Mouse (Mus musculus) hindbrain, postnatal 0 days (tissue): ENCODE results near the gene Hrnr. TPM values are rescaled to one million over a fixed set of nuclear protein-coding genes. Genes with fewer than 3 reads are reported as not detected.

Source experiments
- ATAC-seq: fragments of 200-750 bp; cut with Nextera tagmentation; 2 replicates; pipeline ENCODE4 v1.8.0; 2017; ENCODE audit warnings: mild to moderate bottlenecking, moderate TSS enrichment, moderate library complexity
- DNase-seq: peaks from one replicate; pipeline ENCODE4 v3.0.0-alpha.2; 2015; ENCODE audit warnings: low spot score
- H3K27ac ChIP-seq: fragments of 300-500 bp; sonication (generic); 2 replicates; pipeline ENCODE4 v1.5.1; 2014; ENCODE audit warnings: mild to moderate bottlenecking
- H3K27me3 ChIP-seq: fragments of 300-500 bp; sonication (generic); 2 replicates; pipeline ENCODE4 v1.6.1; 2014; ENCODE audit warnings: low read length, mixed read lengths; ENCODE audit not compliant: insufficient read depth
- H3K36me3 ChIP-seq: fragments of 300-500 bp; sonication (generic); 2 replicates; pipeline ENCODE4 v1.6.1; 2014; ENCODE audit warnings: low read length, mixed read lengths; ENCODE audit not compliant: insufficient read depth
- H3K4me1 ChIP-seq: fragments of 300-500 bp; sonication (generic); 2 replicates; pipeline ENCODE4 v1.6.1; 2014; ENCODE audit warnings: antibody characterized with exemption, low read length, mixed read lengths; ENCODE audit not compliant: insufficient read depth
- H3K4me2 ChIP-seq: fragments of 300-500 bp; sonication (generic); 2 replicates; pipeline ENCODE4 v1.6.1; 2014; ENCODE audit warnings: low read depth, mild to moderate bottlenecking, low read length, moderate library complexity, mixed read lengths
- H3K4me3 ChIP-seq: fragments of 300-500 bp; sonication (generic); 2 replicates; pipeline ENCODE4 v1.5.1; 2014; ENCODE audit warnings: low read length
- H3K9ac ChIP-seq: fragments of 300-500 bp; sonication (generic); replicated peaks from 2 replicates; pipeline ENCODE4 v1.6.1; 2014; ENCODE audit warnings: mild to moderate bottlenecking, low read length, moderate library complexity, mixed read lengths
- H3K9me3 ChIP-seq: fragments of 300-500 bp; sonication (generic); 2 replicates; pipeline ENCODE4 v1.6.1; 2016; ENCODE audit warnings: low read length, mixed read lengths
- CTCF ChIP-seq: IDR thresholded peaks from 2 replicates; pipeline ENCODE4 v1.5.1; 2016; ENCODE audit warnings: antibody characterized with exemption, control low read depth, low read depth
- WGBS: fragments of 180-500 bp; shearing (Covaris S2); extraction: QIAGEN DNeasy Blood & Tissue Kit; methylation state at CpG from one replicate; pipeline ENCODE4 v1.1.7; 2014; 5-methylcytosine and 5-hydroxymethylcytosine counted together
- polyA plus RNA-seq: library from polyadenylated mRNA; unstranded; fragments of >200 nt; fragmentation: Nextera tagmentation; extraction: Ambion mirVana; gene quantifications from 2 replicates; pipeline ENCODE4 v1.2.1, GENCODE M21; 2015
- total RNA-seq: library from RNA; depleted of rRNA; stranded (reverse); fragments of >200 nt; gene quantifications from 2 replicates; pipeline ENCODE4 v1.2.3, GENCODE M21; 2014

The Hrnr gene
- total and polyA plus RNA-seq, 2 experiments from 2014 or later: not detected

DNA sequence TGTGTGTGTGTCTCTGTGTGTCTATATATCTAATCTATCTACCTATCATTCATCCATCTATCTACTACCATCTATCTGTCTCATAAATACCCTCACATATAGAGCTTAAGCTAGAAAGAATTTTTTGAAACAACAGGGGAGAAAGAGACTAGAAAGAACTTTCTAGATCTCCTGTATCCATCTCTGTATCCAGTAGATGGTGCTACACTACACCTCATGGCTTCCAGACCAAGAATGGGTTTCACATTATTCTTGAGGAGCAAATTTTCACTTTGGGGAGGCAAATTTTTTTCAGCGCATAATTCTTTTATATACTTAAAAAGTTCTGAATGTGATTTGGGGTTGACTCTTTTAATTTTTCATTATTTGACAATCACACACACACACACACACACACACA is 5.2 kb upstream of the Hrnr start:
- Histone ChIP-seq H3K4me1 (no peaks in the 10 kb centered on the region), H3K4me2 (no peak overlapping the region), H3K27ac (no peak overlapping the region), H3K4me3 (no peak overlapping the region), H3K9me3 (no peaks in the 10 kb centered on the region), H3K9ac (no peak overlapping the region), H3K27me3 (no peaks in the 10 kb centered on the region), H3K36me3 (no peaks in the 10 kb centered on the region)
- no peak for DNase-seq
- ATAC-seq: no peak
- TF ChIP-seq CTCF: 0 out of 2 replicates have a peak, but pooled peaks have one; percentile 29
- WGBS: 91% methylated on average over 1 of the region's 1 CpGs

DNA sequence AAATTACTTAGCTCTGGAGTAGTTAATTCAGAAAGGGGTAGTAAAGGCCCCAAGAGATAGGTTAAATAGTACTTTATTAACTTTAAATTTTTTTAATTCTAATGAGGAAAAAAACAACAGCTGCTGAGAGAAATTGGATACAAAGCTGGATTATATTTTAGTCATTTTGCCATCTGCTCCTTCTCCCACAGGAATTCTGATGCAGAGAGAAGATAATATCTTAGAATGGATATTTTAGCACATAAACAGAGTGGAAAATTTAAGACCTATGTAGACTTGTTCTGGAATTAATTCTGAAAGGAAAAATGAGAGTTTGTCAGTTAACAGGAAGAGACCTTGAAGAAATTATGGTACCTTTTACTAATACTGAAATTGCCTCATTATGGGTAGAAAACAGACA is 18.2 kb downstream of the Hrnr start:
- Histone ChIP-seq H3K4me3 (no peak overlapping the region), H3K27me3 (no peaks in the 10 kb centered on the region), H3K9me3 (no peaks in the 10 kb centered on the region), H3K36me3 (no peaks in the 10 kb centered on the region), H3K9ac (no peak overlapping the region), H3K27ac (no peak overlapping the region), H3K4me1 (no peaks in the 10 kb centered on the region), H3K4me2 (no peak overlapping the region)
- no peak for TF ChIP-seq CTCF
- ATAC-seq (no peak), DNase-seq (peak; percentile 30)

GRCm38 (mm10) chr3:93340021-93340420 is 20.5 kb downstream of the Hrnr start:
- Histone ChIP-seq H3K27ac (no peak overlapping the region), H3K4me2 (no peak overlapping the region), H3K9ac (no peak overlapping the region), H3K4me1 (no peaks in the 10 kb centered on the region), H3K9me3 (no peaks in the 10 kb centered on the region), H3K36me3 (no peaks in the 10 kb centered on the region), H3K4me3 (no peak overlapping the region), H3K27me3 (no peaks in the 10 kb centered on the region)
- no peak for TF ChIP-seq CTCF
- ATAC-seq (no peak), DNase-seq (no peak)
- 91% methylated on average over 4 of the region's 4 CpGs for WGBS

DNA sequence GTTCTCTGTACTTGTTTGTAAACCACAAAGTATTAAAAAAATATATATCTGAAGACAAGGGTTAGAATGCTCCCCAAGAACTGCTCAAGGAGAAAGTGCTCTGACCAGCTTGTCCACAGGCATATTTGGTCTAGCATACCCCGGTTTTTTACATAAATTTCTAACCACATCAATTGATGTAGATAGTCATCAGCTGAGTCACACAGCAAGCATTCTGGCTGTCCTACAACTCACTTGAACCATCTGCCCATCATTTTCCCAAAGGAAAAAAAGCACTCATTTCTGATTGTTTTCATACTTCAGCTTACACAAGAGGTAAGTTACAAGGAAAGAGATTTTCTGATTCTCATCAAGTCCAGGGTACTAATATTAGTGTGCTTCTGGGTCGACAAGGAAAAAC is 27.3 kb downstream of the Hrnr start:
- Histone ChIP-seq H3K4me1 (no peaks in the 10 kb centered on the region), H3K4me3 (no peak overlapping the region), H3K27me3 (no peaks in the 10 kb centered on the region), H3K36me3 (no peaks in the 10 kb centered on the region), H3K27ac (no peak overlapping the region), H3K9me3 (no peaks in the 10 kb centered on the region), H3K9ac (no peak overlapping the region), H3K4me2 (no peak overlapping the region)
- no peak for TF ChIP-seq CTCF
- ATAC-seq: no peak
- DNase-seq: no peak
- WGBS: 80% methylated on average over 2 of the region's 2 CpGs

GRCm38 (mm10) chr3:93360045-93360444 is 40.5 kb downstream of the Hrnr start:
- WGBS: 20% methylated on average over 7 of the region's 7 CpGs
- no peak overlapping the region for H3K4me3 ChIP-seq
- H3K4me1 ChIP-seq: no peaks in the 10 kb centered on the region
- no peaks in the 10 kb centered on the region for H3K27me3 ChIP-seq
- no peak overlapping the region for H3K27ac ChIP-seq
- DNase-seq: peak; percentile 59
- TF ChIP-seq CTCF: peak; percentile 79
- H3K9me3 ChIP-seq: no peaks in the 10 kb centered on the region
- H3K4me2 ChIP-seq: no peak overlapping the region
- H3K9ac ChIP-seq: no peak overlapping the region
- ATAC-seq: no peak
- no peaks in the 10 kb centered on the region for H3K36me3 ChIP-seq

GRCm38 (mm10) chr3:93361933-93362574 is 42.5 kb downstream of the Hrnr start:
- DNase-seq (peak; percentile 77), ATAC-seq (peak; percentile 90)
- Histone ChIP-seq H3K27me3 (no peaks in the 10 kb centered on the region), H3K4me3 (0 out of 2 replicates have a peak overlapping the region, but pooled peaks have one; percentile 7), H3K9me3 (no peaks in the 10 kb centered on the region), H3K4me1 (no peaks in the 10 kb centered on the region), H3K4me2 (peak overlapping the region; percentile 49), H3K36me3 (no peaks in the 10 kb centered on the region), H3K9ac (no peak overlapping the region), H3K27ac (no peak overlapping the region)
- 10% methylated on average over 10 of the region's 10 CpGs for WGBS
- TF ChIP-seq CTCF: peak; percentile 84

GRCm38 (mm10) chr3:93366966-93367575 is 47.5 kb downstream of the Hrnr start:
- H3K27ac ChIP-seq: no peak overlapping the region
- TF ChIP-seq CTCF: no peak
- no peak overlapping the region for H3K4me2 ChIP-seq
- H3K4me3 ChIP-seq: no peak overlapping the region
- H3K9ac ChIP-seq: no peak overlapping the region
- WGBS: 75% methylated on average over 3 of the region's 3 CpGs
- H3K9me3 ChIP-seq: no peaks in the 10 kb centered on the region
- H3K27me3 ChIP-seq: no peaks in the 10 kb centered on the region
- H3K36me3 ChIP-seq: no peaks in the 10 kb centered on the region
- DNase-seq (no peak), ATAC-seq (no peak)
- no peaks in the 10 kb centered on the region for H3K4me1 ChIP-seq
